Mouse (Mus musculus) brain, embryonic 18.5 days (tissue): ENCODE measurements around the gene Junb.

Experiments used
- DNase-seq: peaks from one replicate; pipeline ENCODE4 v3.0.0-alpha.2; 2012; ENCODE audit warnings: low read depth, low spot score

Junb gene

DNA sequence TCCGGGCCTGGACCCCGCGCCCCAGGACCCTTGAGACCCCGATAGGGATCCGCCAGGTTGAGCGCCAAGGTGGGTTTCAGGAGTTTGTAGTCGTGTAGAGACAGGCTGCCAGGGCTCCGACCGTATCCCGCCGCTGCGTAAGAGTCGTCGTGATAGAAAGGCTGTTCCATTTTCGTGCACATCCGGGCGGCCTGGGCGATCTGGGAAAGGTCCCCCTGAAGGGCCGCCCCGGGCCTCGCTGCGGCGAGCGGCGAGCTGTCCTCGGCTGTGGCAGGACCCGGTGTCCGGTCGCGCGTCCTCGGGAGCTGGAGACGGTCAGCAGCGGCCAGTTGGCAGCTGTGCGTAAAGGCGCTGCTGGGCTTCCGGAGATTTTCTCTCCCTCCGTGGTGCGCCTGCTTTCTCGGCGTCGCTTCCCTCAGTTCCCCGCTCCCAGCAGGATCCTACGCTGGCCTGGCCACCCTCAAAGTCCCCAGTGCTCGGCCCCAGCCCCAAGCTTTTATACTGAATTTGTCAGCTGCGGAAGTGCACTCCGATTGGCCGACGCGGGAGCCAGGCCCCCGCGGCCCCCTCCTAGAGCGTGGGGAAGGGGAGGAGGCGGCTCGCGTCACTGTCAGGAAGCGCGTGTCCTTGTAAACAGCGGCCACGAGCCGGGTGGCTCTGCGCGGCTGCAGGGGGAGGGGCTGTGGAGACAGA, at the start of gene Junb:
Gene Junb, minus strand, starts transcription at position 471 of the 693 bp plus-strand sequence.
- no peak for DNase-seq

DNA sequence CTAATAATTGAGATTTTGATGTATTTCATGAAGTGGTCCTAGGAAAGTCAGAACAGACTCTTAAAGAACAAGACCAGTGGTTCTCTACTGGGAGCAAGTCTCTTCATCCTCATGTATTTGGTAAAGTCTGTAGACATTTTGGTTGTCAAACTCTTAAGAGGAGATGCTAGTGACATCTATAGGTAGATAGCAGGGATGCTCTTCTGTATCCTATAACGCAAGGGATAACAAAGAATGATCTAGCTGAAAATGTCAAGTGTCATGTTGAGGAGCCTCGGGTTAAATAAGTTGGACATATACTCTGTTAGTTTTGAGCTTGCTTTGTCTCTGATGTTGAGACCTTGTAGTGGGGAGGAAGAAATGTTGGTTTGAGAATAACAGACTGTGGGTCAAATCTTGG, 49.4 kb upstream of the Junb start:
- no peak for DNase-seq

DNA sequence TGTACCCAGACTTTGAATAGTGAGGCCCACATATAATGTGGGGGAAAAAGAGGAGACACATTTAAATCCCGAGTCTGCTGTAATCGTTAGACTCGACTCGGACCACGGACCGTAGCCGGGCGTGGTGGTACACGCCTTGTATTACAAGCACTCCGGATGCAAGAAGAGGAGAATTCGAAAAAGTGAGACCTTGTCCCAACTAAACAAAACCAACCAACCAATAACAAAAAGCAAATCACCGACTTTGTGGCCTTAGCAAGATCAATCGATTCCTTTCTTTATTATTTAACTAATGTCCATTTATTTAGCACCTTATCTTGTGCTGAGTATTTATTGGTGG, 49.0 kb upstream of the Junb start:
- DNase-seq: no peak

DNA sequence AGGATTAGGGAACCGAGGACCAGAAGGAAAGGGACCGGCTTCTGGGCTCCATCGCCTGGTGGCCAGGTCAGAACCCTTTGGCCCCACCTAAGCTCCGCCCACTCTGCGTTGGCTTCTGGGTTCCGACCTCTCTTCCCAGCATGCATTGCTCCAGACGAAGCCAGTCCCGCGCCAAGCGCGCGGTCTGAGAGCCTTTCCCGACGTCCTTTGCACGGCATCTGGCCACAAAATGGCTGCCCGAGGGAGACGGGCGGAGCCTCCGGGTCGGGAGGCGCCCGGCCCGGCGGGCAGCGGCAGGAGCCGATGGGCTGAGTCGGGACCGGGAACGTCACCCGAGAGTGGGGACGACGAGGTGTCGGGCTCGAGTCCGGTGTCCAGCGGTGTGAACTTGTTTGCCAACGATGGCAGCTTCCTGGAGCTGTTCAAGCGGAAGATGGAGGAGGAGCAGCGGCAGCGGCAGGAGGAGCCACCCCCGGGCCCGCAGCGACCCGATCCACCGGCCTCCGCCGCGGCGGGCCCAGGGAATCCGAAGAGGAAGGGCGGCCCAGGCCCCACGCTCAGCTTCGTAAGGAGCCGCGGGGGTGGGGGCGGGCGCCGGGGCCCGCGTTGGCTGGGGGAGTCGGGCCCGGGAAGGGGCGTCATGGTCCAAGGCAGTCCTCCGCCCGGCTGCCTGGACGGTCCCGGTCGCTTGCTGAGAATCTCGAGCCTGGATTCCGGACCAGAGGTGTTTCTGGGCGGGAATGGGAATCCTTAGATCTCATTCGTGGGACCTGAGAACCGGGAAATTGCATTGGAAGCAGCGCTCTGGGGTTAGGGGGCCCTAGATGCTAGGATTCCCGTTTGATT, 48.4 kb upstream of the Junb start, which contains the start of gene Trir:
Gene Trir, plus strand, starts transcription at position 154 of the 846 bp plus-strand sequence.
- DNase-seq: peak; percentile 84

DNA sequence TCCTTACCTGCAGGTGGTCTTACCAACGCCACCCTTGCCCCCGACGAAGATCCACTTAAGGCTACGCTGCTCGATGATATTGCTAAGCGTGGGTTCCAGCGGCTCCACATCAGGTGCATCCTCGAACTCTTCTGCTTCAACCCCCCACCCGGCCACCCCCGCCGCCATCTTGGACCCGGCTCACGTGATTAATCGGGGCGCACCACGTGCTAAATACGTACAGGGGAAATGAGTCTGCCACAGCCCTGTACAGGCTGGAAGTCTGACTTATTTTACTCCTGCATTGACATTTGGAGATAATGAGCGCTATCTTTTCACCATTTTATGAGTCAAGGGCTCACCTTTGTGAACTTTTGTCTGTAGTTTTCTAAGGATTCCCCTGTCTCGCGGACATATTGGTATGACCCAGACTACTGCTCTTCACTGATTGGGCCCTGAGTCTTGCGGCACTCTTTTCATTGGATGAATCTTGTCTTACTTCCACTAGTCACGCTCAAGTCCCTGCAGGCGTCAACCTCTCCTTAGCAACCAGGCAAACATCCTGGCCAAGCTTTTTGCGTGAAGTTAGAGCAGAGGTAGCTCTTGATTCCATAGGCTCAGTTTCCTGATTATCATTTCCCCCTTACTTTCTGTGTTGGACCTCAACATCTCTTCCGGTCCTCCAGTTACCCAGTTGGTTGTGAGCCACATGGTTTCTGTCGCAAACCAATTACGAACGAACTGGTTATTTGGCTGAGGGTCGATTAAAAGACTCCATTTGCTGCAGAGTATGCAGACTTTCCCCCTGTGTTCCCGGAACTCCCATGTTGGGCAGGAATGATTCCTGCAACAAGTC, 46.8 kb upstream of the Junb start, which contains the start of gene Asna1:
Gene Asna1, minus strand, starts transcription at position 184 of the 835 bp plus-strand sequence.
- DNase-seq: peak; percentile 89

DNA sequence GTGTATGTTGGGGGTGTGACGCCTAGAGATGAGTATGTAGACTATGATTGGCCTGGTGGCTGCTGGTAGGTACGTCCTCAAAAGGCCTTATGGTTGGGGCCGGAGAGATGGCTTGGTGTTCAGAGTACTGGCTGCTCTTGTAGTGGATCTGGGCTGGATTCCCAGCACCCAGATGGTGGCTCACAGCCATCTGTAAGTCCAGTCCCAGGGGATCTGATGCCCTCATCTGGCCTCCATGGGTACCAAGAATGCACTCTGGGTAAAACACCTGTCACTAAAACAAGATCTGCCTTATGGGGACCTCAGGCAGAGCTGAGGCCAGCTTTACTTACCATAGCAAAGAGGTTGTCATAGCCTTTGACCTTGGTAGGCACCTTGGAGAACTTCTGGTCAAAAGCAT, 45.3 kb upstream of the Junb start:
- no peak for DNase-seq

DNA sequence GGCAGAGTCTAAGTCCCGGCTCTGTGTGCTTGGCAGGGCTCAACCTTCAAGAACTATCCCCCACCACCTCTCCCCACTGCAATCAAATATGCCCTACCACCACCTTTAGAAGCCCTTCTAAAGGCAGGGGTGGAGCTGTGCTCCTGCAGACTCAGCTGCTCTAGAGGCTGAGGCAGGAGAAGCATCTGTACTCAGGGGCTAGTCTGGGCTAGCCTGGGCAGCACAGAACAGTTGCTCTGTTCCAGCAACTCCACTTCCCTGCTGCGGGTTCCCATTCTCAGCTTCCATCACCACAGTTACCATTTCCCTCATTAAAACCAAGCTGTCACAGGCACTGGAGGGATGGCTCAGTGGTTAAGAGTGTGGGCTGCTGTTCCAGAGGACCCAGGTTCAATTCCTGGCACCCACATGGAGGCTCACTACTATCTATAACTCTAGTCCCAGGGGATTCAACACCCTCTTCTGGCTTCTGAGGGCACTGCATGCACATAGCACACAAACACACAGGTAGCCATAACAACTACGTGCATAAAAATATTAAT, 43.1 kb upstream of the Junb start:
- no peak for DNase-seq

DNA sequence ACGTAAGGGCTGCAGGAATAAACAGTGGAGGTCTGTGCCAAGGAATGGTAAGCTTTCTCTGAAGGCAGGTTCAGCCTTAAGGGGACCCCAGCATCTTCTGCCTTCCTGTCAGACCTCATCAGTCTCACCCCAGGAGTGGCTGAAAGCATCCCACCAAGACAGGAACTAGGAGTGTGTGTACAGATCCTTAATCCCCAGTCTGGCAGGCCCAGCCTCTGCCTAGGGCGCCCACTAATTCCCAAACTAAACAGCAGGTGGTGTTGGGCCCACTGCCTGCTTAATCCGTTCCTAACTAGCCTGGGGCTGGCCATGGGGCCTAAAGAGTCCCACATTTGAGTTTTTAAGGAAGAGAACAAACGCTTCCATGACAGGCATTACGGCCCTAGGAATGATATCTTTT, 38.7 kb upstream of the Junb start:
- no peak for DNase-seq

DNA sequence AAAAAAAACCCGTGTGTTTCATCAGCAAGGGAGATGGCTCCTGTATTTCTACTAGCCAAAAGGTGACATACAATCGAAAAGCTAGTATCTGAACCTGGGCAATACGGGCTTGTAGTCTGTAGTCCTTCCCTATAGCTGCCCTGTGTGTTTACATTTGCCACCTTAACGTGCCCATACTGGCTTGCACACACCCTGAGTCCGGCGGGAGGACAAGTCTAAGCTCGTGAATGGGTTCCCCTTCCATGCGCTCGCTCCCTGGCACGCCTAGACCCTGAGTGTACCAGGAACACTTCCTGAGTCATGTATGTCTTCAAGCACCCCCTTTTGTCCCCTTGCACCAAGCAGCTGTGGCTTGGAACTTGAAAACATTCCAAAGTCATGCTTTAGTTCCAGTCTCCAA, 38.2 kb upstream of the Junb start:
- DNase-seq: no peak

DNA sequence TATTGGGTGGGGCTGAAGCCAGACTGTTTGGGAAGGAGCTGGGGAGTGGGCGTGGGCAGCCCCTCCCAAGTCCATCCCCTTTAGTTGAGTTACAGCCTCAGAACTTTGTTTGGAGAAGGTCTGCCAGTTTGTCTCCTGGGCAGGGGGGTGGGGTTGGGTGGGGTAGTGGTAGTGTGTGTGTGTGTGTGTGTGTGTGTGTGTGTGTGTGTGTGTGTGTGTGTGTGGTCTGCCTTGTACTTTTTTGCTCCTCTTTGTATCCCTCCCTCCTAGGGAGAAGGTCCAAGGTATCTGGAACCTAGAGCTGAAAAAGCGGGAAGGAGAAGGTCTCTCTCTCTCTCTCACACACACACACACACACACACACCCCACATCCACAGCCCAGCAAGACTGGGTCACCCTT, 35.9 kb upstream of the Junb start, which contains the start of gene Best2:
Gene Best2, minus strand, starts transcription at position 101 of the 400 bp plus-strand sequence.
- DNase-seq: no peak

DNA sequence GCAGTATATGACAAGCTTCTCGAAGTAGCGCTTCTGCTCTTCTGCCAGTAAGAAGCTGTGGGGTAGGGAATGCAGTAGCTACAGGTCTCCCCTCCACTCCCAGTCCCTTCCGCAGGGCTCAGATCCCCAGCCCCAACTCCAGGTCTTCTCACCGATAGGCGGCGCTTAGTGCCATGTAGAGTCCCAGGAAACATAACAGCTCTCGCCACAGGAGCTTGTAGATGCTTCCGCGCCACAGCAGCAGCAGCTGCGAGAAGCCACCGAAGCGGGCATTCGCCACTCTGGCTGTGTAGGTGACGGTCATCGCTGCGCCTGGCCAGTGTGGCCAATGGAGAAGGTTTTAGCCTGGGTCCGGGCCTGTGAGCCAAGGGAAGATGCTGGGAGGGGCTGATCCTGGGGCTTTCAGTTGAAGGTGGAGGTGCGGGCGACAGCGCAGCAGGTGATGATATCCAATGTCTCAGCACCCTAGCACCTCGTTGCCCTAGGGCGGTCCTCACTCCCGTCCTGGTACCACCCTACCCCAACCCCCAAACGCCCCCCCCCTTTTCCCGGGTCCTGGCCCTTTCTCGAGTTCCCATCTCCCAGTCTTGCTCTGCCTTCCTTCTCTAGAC, 34.8 kb upstream of the Junb start:
- no peak for DNase-seq

DNA sequence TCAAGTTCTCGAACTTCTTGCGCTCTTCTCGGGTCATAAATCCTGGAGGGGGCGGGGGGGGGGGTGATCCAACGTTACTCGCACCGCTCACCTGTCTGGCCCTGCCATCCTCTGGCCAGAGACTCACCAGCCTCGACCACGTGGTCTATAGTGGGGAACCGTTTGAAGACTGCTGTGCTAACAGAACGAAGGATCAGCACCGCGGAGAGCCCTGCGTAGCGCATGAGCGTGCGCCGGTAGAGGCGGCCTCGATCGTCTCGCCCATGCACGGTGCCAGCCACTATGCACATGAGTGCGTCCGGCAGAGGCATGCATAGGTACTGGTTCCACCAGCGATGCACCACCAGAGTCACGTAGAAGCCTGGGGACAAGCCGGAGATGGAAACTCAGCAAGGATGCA, 32.7 kb upstream of the Junb start:
- no peak for DNase-seq

DNA sequence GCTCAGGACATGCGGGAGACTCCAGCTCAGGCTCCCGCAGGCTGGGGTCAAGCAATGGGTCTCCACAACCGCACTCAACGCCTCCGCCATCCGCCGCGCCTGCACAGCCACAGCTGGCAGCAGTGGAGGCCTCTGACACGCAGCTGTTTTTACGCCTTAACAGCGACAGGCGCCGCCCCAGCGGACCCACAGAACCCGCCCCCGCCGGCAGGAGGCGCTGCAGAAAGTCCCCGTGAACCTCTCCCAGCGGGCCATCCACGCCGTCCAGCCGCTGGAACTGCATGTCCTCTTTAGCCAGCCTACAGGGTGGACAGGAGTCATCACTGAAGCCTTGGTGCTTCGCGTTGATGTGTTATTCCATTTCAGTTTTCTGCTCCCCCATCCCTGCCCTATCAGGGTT, 29.2 kb upstream of the Junb start:
- DNase-seq: no peak

DNA sequence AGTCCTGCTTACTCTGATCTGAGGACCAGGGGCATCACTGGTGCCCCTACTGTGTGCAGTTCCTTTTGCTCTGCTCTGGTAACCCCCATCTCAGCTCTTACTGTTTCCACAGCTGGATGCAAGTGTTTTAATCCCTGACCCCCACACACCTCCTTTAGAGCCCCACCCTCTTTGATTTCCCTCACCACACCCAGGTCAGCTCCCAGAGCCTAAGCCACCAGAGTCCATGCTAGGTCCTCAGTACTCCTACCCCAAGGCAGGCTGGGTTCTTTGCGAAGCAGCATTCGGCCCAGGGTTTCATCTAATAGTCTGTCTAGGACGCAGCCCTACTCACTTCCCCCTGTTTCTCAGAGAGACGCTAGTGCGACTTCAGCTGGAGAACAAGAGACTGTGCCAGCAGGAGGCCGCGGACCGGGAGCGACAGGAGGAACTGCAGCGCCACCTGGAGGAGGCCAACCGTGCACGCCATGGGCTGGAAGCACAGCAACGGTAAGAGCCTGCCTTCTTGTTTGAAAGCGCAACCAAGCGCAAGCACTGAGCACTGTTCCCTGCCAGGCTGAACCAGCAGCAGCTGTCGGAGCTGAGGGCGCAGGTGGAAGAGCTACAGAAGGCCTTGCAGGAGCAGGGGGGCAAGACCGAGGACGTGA, 19.3 kb upstream of the Junb start:
- DNase-seq: no peak

DNA sequence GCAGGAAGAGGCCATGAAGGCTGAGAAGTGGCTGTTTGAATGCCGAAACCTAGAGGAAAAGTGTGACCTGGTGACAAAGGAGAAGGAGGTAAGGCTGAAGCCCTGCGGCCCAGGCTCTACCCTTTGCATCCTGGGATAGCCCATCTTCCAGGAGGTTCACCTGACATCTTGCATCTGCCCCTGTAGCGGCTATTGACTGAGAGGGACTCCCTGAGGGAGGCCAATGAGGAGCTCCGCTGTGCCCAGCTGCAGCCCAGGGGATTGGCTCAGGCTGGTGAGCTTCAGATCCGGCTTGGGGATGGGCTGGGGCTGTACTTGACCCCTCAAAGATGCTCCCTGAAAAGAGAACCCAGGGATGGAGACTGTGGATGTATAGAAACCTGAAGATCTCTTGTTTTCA, 18.5 kb upstream of the Junb start:
- no peak for DNase-seq

DNA sequence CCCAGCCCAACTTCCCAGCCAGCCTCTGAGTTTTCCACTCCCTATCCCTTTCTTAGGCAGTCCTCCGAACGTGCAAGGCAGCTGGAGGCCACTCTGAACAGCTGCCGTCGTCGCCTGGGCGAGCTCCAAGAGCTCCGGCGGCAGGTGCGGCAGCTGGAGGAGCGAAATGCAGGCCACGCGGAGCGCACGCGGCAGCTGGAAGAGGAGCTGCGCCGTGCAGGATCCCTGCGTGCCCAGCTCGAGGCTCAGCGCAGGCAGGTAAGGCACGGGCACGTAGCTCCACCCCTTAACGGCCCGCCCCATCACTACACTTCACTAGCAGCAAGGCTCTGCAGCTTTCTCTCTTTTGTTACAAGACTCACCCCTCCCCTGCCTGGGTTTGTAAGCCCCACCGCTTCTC, 17.2 kb upstream of the Junb start:
- no peak for DNase-seq

DNA sequence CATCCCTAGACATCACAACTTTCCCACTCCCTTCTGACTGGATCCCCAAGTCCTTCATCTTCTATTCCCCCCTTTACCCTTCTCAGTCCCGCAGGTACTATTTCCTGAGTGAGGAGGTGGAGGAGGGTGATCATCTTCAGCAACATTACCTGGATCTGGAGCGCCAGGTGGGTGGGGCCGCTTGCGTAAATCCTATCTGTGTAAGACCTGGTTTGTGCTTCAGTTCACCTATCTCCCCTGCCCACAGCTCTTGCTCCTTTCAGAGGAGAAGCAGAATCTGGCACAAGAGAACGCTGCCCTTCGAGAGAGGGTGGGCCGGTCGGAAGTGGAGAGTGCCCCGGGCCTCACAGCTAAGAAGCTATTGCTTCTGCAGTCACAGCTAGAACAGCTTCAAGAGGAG, 15.9 kb upstream of the Junb start:
- no peak for DNase-seq

DNA sequence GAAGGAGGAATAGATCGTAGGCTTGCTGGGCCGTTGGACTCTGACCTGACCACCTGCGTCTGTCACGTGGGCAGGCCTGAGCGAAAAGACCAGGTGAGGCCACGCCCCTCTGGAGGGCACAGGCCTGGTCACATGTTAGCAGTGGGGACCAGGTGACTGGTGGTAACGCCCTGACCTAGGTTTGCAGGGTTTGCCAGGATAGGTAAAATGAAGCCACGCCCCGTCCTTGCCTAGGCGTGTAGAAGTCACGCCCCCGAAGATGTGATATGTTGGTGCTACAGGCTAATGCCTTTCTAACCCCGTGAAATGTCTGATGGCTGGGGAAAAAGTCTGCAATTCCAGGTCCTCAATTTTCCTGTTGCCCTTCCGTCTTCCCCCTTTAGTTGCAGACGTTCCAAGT, 12.3 kb upstream of the Junb start:
- DNase-seq: no peak

DNA sequence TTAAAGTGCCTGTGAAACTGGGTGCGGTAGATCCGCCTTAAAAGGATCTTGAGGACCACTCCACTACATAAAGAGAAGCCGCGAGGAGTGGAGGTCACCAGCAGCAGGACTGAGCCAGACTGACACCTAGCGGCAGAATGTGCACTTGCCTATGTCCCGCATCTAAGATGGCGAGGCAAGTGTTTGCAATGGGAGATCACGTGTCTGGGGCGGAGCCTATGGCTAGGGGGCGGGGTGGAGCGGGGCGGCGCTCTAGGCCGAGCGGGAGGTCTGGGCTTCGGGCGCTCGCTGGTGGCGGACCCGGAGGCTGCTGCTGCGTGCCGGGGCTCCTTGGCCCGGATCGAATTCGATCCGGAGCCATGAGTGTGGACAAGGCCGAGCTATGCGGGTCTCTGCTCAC, 11.8 kb upstream of the Junb start, which contains the start of gene Hook2:
Gene Hook2, plus strand, starts transcription at position 255 of the 400 bp plus-strand sequence.
- peak; percentile 96 for DNase-seq

DNA sequence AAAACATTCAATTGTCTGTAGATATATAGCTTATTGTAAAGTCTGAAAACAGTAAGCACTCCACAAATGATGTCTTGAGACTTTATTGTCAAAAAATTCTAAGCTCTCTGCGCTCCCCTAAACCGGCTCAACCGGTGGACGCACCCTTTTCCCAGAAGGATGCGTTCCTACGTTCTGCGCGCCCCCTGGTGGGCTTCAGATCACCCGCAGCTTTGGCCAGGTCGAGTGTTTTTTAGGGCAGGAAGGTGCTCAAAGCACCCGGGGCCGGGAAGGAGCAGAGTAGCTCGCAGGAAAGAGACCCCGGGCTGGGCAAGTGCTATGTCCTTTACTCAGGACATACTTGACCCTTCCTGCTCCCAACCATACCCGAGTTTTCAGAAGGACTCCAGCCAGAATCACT, 11.3 kb upstream of the Junb start:
- no peak for DNase-seq

DNA sequence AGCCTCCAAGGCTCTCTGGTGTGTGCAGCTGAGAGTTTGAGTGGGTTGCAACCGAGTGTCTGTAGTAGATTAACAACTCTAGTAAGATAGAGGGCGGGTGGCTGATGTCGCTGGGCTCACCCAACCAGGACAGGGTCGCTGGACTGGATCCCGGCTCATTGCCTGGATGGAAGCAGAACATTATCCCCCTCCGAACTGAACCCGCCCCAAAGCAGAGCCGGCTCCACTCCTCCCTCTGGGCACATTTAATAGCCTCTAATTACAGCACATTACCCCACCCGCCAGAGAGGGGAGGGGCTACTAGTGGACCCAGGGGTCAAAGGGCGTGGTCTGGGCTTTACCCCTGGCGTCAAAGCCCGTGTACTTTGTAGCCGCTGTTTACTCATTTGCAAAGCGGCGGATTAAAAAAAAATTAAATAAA, 10.8 kb upstream of the Junb start:
- no peak for DNase-seq
